Mouse (Mus musculus): ENCODE measurements around the gene Wwp2. TPM values are rescaled to one million over a fixed set of nuclear protein-coding genes. Genes with fewer than 3 reads are reported as not detected.
A peak's percentile ranks its signal among the peaks of the same experiment; 100 is the strongest.

Wwp2 gene
- polyA plus RNA-seq (2015; fragmentation: Nextera tagmentation; extraction: Ambion mirVana), result 48.3 and 48.8 TPM in 2 replicates

DNA sequence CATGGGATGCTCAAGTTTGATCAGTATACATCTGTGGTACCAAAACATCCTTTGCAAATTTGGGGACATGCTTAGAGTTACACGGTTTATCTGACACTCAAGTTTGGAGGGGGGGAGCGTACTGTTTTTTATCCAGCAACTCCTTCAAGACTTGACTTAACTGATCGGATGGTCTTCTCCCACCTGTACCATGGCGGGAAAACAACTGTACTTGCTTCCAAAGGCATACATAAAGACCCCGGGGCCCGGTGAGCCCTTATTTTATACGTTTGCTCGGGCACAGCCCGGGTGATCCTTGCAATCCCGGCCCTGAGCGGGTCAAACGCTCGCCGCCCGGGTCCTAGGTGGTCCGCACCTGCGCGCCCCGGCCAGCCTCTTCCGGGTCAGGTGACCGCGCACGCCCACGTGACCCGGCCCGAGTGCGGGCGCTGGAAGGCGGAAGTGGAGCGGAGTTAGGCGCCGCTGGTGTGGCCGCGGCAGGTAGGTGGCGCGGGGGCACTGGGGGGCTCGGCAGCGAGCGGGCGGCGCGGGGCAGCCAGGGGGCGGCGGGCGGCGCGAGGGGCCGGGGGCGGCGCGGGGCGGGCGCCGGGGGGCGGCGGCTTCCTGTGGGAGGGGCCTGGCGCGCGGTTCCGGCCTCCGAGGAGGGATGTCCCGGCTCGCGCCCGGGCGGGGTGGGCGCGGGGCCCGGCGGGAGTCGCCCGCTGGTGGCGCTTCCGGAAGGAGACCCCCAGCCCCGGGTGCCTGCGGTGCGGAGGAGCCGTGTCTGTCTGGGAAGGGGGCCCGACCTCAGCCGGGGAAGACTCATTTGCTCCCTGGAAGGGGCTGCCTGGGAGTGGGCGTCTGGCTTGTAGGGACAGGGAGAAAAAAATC, at the start of gene Wwp2:
Gene Wwp2 (plus strand): TSS at position 404 of the 870 bp plus-strand sequence.

DNA sequence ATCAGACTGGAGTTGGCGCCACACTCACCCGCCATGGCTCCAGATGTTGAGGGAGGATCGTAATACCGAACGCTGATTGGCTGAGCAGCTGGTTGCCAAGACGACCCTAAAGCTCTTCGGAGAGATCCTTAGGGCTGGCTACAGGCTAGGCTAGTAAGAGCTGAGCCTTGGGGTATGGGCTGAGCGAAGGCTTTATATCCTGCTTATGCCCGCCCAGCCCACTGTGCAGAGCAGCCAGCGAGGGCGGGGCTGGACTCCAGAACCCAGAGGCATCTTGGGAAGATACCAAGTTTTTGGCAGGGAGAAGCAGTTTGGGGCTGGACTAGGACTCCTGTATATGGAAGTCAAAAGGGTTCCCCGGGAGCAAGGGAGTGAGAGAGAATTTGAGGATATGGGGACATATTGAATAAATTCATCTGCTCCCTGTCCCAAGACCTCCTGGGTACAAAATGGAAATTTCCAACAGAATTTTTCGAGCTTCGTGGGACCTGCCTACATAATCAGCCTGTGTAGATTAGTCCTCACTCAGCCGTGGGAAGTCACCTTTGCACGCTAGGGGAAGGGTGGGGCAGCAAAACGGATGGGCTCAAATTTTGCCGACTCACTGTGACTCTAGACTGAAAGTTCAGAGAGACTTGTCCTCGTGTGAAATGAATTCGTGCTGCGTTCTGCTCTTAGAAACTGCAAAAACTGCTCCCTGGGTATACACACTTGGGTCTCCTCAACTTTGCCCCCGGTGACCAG, 33.0 kb upstream of the Wwp2 start, which contains the start of gene Nqo1:
Gene Nqo1 (minus strand): TSS at position 169 of the 744 bp plus-strand sequence.

DNA sequence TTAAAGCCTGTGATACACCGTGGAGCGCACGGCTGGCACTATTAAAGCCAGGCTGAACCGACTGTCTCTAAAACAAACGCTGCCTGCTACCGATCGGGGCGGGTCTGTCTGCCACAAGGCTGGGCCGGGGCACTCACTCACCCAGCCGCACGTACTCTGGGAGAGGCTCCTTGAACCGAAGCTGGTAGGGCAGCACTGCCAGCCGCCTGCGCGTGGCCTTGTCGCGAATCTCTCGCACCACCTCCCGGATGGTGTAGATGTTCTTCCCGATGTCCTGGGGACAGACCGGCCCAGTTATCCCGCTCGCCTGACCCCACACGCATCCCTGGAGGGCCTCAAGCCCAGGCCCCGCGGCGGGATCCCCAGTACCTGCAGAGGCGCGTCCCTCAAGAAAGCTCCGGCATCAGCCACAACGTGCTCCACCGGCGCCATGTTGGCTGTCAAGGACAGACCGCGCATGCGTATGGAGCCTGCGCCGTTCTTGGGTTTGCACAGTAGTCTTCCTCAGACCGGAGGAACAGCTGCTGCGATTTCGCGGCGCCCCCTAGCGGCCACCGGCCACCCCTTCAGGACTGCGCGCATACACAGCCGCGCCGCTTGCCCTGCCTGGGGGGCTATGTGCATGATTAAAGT, 11.5 kb upstream of the Wwp2 start, which contains the start of gene Nob1:
Gene Nob1 (minus strand): TSS at position 455 of the 633 bp plus-strand sequence.

DNA sequence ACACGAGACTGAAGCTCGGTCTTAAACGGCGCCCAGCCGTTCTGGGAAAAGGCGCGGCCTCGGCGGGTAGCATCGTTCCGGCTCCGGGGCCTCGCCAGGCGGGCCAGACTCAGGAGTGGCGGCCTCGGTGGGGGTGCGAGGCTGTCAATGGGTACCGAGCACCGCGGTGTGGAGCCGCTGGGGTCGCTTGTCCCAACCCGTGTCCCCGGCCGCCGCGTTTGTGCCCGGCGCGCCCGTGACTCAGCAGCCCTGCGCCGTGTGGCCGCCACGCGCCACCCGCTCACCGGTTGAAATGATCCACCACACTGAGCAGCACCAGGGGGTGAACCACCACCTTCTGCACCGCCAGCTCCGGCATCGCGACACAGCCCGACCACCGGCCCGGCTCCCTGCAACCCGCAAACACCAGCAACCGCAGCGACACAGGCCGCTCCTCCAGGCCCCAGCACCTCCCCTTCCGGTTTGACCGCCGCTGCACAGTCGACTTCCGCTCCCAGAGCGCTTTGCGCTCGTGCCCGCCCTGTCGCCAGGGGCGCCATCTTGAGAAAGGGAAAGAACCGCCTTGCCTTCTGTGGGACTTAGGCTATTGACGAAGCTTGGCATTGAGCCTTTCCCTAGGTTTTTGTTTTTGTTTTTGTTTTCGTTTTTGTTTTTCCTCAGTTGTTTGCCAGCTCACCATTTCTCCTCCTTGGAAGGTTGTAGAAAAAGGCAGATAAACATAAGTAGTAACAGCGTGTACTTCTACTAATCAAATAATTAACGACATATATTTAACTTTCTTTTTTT, 152.0 kb downstream of the Wwp2 start, which contains the start of gene Psmd7:
Gene Psmd7 (minus strand): TSS at position 470 of the 786 bp plus-strand sequence.

MicroRNAs encoded within 50 kb of the gene (microRNA counts, 519-probe panel; counts per million panel counts)
- 6,501 counts per million, percentile 57 among the panel's probes with 10 or more counts for microRNA mmu-miR-140

Other genes with a start within 250 kb of the Wwp2 start
- 6.2 and 8.8 TPM in 2 replicates for gene Nfat5, start 142.9 kb upstream of the Wwp2 start, polyA plus RNA-seq (2015; fragmentation: Nextera tagmentation; extraction: Ambion mirVana)
- gene Nqo1, start 33.2 kb upstream of the Wwp2 start, polyA plus RNA-seq (2015; fragmentation: Nextera tagmentation; extraction: Ambion mirVana), result 20.7 and 26.1 TPM in 2 replicates
- gene Nob1, start 11.3 kb upstream of the Wwp2 start, polyA plus RNA-seq (2015; fragmentation: Nextera tagmentation; extraction: Ambion mirVana), result 39.1 and 41.5 TPM in 2 replicates
- gene Psmd7, start 152.1 kb downstream of the Wwp2 start, polyA plus RNA-seq (2015; fragmentation: Nextera tagmentation; extraction: Ambion mirVana), result 153 and 169 TPM in 2 replicates

All from spleen, postnatal 0 days (tissue).